Mouse (Mus musculus): ENCODE measurements around the gene Nfkbia.

GRCm38 (mm10) chr12:55447396-55447760, 45.1 kb downstream of the Nfkbia start:
- no peak for TF ChIP-seq CTCF (IDR thresholded peaks at IDR 0.05; ENCODE audit: borderline replicate concordance, insufficient read depth, low read length)
- TF ChIP-seq POLR2A (IDR thresholded peaks at IDR 0.05; ENCODE audit: low read depth, low read length) = no peak
